Mouse (Mus musculus) liver, adult (tissue): ENCODE measurements around the gene Tmem176a.

Experiments used
- GATA4 ChIP-seq: IDR thresholded peaks from 2 replicates; pipeline ENCODE4 v1.6.1; 2014; ENCODE audit warnings: mild to moderate bottlenecking, low read length; ENCODE audit not compliant: insufficient replicate concordance

The Tmem176a gene

GRCm38 (mm10) chr6:48864181-48864580 is 23.5 kb downstream of the Tmem176a start:
- TF ChIP-seq GATA4: no peak

- TF ChIP-seq GATA4: no peak
Observed at GRCm38 (mm10) chr6:48864723-48865122, 24.0 kb downstream of the Tmem176a start.

GRCm38 (mm10) chr6:48865152-48865745 is 24.5 kb downstream of the Tmem176a start:
- TF ChIP-seq GATA4: no peak

DNA sequence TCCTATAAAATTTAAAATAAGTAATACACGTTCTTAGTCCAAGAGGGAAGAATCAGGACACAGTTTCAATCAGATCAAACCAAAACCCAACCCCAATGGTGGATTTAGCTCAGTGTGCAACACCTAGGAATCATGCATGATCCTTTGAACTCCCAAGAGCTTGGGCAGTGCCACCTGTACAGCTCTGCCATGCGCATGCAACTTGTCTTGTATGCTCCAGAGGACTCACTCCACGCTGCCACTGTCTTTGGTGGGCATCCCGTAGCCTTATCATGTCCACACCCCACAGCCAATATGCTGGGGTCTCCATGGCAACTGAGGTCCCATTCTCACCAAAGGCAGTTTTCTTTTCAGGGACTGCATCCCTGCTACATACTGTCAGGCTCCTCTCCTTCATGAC is 26.4 kb downstream of the Tmem176a start:
- TF ChIP-seq GATA4: no peak

- TF ChIP-seq GATA4: no peak
Observed at GRCm38 (mm10) chr6:48869774-48870173, 29.1 kb downstream of the Tmem176a start.

- TF ChIP-seq GATA4: no peak
Observed at GRCm38 (mm10) chr6:48872596-48872995, 31.9 kb downstream of the Tmem176a start, which contains the start of gene Aoc1. TSS of gene Aoc1 (plus strand) at chr6:48872896.

GRCm38 (mm10) chr6:48874576-48874975 is 33.9 kb downstream of the Tmem176a start:
- TF ChIP-seq GATA4: no peak

DNA sequence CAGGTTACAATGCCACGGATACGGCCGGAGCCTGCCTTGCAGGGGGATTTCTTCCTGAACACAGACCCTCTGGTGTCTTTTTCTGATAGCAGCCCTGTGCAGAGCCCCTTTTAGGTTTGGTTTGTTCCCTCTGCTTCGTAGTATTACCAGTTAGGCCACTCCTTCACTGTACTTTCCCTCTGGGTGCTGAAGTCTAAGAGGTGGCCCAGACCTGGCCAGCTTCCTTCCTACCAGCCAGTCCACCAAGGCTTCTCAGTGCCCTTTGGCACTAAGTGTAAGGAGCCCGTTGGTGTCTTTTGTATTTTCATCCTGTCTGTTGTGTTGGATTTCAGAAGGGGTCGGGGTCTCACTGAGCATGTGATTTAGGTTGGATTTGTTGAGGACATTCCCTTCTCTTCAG is 34.8 kb downstream of the Tmem176a start:
- TF ChIP-seq GATA4: no peak

DNA sequence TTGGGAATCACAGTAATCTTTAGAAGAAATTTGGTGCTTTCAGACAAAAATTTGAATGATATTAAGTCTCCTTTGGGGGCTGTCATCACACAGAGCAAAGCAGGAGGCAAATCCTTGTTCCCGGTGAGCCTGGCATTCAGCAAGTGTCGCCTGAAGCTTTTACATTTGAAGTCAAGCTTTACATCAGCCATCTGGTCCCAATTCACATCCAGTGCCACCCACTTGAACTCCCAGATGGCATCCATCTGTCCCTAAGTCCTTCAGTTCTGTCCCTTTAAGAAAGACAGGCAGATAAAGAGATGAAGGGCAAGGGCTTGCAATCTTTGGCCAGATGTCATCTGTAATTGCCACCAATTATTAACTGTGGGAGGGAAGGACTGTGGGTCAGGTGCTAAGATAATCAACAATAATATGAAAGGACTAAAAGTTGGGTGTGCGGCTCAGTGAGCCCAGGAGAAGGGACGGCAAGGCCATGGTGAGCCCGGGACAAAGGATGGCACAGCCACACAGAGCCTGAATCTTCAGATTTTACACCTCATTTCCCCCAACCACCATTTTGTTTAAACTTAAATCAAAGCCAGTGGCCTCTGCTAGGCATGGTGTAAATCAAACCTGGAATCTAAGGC is 35.9 kb downstream of the Tmem176a start:
- TF ChIP-seq GATA4: no peak

- TF ChIP-seq GATA4: no peak
Observed at GRCm38 (mm10) chr6:48894203-48894602, 53.5 kb downstream of the Tmem176a start.

GRCm38 (mm10) chr6:48894938-48895818 is 54.5 kb downstream of the Tmem176a start:
- no peak for TF ChIP-seq GATA4

GRCm38 (mm10) chr6:48895941-48896340 is 55.2 kb downstream of the Tmem176a start:
- no peak for TF ChIP-seq GATA4
